22 mouse cellular contexts compared by ENCODE assay signal in the genomic region with DNA sequence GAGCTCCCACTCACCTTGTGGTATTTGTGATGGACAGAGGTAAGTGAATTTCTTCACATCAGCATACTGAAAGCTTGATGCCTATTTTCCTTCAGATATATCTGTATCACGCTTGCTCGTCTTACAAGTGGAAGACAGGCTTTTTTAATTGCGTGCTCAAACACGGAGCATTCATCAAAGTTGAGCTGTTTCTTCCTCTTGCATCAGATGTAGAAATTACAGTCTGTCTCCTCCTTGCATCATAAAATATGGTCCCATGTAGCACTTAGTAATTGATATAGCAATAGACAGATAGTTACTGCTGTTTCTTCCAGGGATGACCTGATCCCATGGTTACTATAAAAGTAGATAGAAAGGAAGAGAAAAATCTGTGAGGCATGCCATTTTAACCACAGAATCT.
DNase-seq lines count a peak whose midpoint lies in the region; ATAC-seq and TF ChIP-seq lines count a peak whose summit lies in the region.
"Had no signal": no experiment of that assay in that cellular context is flagged by ENCODE, and none has a peak within 500 bp of the region (broad histone marks: within the 10 kb centered on the region; RNA-seq: fewer than 3 reads in every experiment).

No protein-coding gene starts in this region.

- no peak overlapping the region for H3ac ChIP-seq in myocyte (ENCODE audit: control insufficient read depth, insufficient read length)

- no peaks in the 10 kb centered on the region for H3K79me2 ChIP-seq in myocyte (ENCODE audit: control insufficient read depth, insufficient read depth)

- H3K4me1 ChIP-seq in embryonic fibroblast, embryonic 13.5 days (ENCODE audit: control insufficient read depth, insufficient read depth, low read length), result peaks cover 5% of the 10 kb centered on the region
- H3K4me1 ChIP-seq in midbrain, embryonic 15.5 days, result no peaks in the 10 kb centered on the region

- no peak overlapping the region for H3K4me3 ChIP-seq in embryonic fibroblast, embryonic 13.5 days (ENCODE audit: insufficient read depth, low read length)
- no peak overlapping the region for H3K4me3 ChIP-seq in myocyte
- no peak overlapping the region for H3K4me3 ChIP-seq in midbrain, embryonic 15.5 days

- TF ChIP-seq POLR2A in embryonic fibroblast, embryonic 13.5 days (IDR thresholded peaks at IDR 0.05; ENCODE audit: low read depth, low read length), result no peak
- no peak for TF ChIP-seq POLR2A in myocyte (IDR thresholded peaks at IDR 0.05; ENCODE audit: insufficient read length, low read depth)

- peak; percentile 74 for DNase-seq in MN1 (ENCODE audit: low spot score)
- no peak for DNase-seq in right cerebral cortex, postnatal 4 days
- DNase-seq in retina, embryonic 14.5 days (ENCODE audit: low spot score), result no peak
- DNase-seq: adrenal gland, adult 2 months; adrenal gland, adult 8-10 months; adrenal gland, postnatal 10 days; adrenal gland, postnatal 14 days; adrenal gland, postnatal 25 days; adrenal gland, postnatal 36 days; B cell, adult 2 months; cerebellum, adult 11 months; cerebellum, adult 11-12 months; cerebellum, adult 18-20 months; cerebellum, adult 2 months had no signal

- no peaks in the 10 kb centered on the region for H3K36me3 ChIP-seq in myocyte (ENCODE audit: control insufficient read depth, insufficient read depth)
- no peaks in the 10 kb centered on the region for H3K36me3 ChIP-seq in midbrain, embryonic 15.5 days (replicated peaks)
- H3K36me3 ChIP-seq: G1E had no signal

- H3K4me2 ChIP-seq in myocyte (ENCODE audit: low read depth), result peak overlapping the region; percentile 3
- no peak overlapping the region for H3K4me2 ChIP-seq in midbrain, embryonic 15.5 days

- H3K27me3 ChIP-seq in myocyte (ENCODE audit: control insufficient read depth, insufficient read depth, insufficient read length), result no peaks in the 10 kb centered on the region
- no peaks in the 10 kb centered on the region for H3K27me3 ChIP-seq in midbrain, embryonic 15.5 days (replicated peaks)
- H3K27me3 ChIP-seq: CH12.LX had no signal

- H3K9me3 ChIP-seq in midbrain, embryonic 15.5 days, result no peaks in the 10 kb centered on the region

- no peak overlapping the region for H3K9ac ChIP-seq in midbrain, embryonic 15.5 days

- no peak for TF ChIP-seq CTCF in embryonic fibroblast, embryonic 13.5 days (IDR thresholded peaks at IDR 0.05; ENCODE audit: borderline replicate concordance, insufficient read depth, low read length)

- no peak for ATAC-seq in midbrain, embryonic 15.5 days (replicated peaks)
- ATAC-seq: activated CD4-positive, CD25-positive, alpha-beta regulatory T cell, adult 4 months; CD4-positive, CD25-positive, alpha-beta regulatory T cell, adult 4 months; Patski had no signal

- H3K27ac ChIP-seq in embryonic fibroblast, embryonic 13.5 days (ENCODE audit: insufficient read depth, low read length), result peak overlapping the region; percentile 78
- H3K27ac ChIP-seq in midbrain, embryonic 15.5 days, result no peak overlapping the region

- WGBS in midbrain, embryonic 15.5 days, result 98% methylated on average over 4 of the region's 4 CpGs

TF ChIP-seq in myocyte, 11 proteins besides CTCF, POLR2A, EP300 and RAD21:
- TF ChIP-seq TCF3 (IDR thresholded peaks at IDR 0.05; ENCODE audit: insufficient read length, low read depth) (no peak), CEBPB (IDR thresholded peaks at IDR 0.05; ENCODE audit: insufficient read depth, poor library complexity, severe bottlenecking) (peak; percentile 94)
